Mouse (Mus musculus) mouse embryonic stem cell (cell line): ENCODE measurements around the gene Zfp207.

Experiments
- in situ Hi-C, 2 experiments: fragments of 300-500 bp; cut with MboI; formaldehyde crosslinking; loops; 1 replicate in 1 of 2; 3 replicates in 1 of 2; pipeline ENCODE4 v1.14.3; 2019 to 2020; ENCODE audit warnings: low sequenced_read_pairs in 2 of 2, low pct_unique_long_range_greater_than_20kb in 1 of 2, mixed read lengths in 1 of 2; ENCODE audit not compliant: unreplicated experiment in 1 of 2

Gene Zfp207

GRCm38 (mm10) chr11:80383019-80383625 lies at the start of gene Zfp207:
Zfp207 (plus strand) TSS chr11:80383279.
- in situ Hi-C loops: loop anchor here in 1 of 2 experiments (25.0 kb wide), 1 partner anchor 371 kb away; no protein-coding TSS in a partner anchor

GRCm38 (mm10) chr11:80335609-80336350 lies 47.3 kb upstream of the Zfp207 start:
- in situ Hi-C loops: no loop called here

- in situ Hi-C loops: no loop called here
These were observed 46.7 kb upstream of the Zfp207 start for GRCm38 (mm10) chr11:80336351-80336730.

GRCm38 (mm10) chr11:80342482-80342881 lies 40.6 kb upstream of the Zfp207 start:
- in situ Hi-C loops: loop anchor here in 1 of 2 experiments (10.0 kb wide), 1 partner anchor 48 kb away; no protein-coding TSS in a partner anchor

- in situ Hi-C loops: loop anchor here in 1 of 2 experiments (10.0 kb wide), 1 partner anchor 57 kb away; no protein-coding TSS in a partner anchor
These were observed 31.1 kb upstream of the Zfp207 start for GRCm38 (mm10) chr11:80351832-80352430.

- in situ Hi-C loops: loop anchor here in 1 of 2 experiments (10.0 kb wide), 1 partner anchor 60 kb away; no protein-coding TSS in a partner anchor
These were observed 28.2 kb upstream of the Zfp207 start for GRCm38 (mm10) chr11:80354832-80355231.

- in situ Hi-C loops: no loop called here
These were observed 14.1 kb upstream of the Zfp207 start for GRCm38 (mm10) chr11:80368949-80369348.

- in situ Hi-C loops: loop anchor here in 1 of 2 experiments (25.0 kb wide), 1 partner anchor 364 kb away; no protein-coding TSS in a partner anchor
These were observed 6.4 kb upstream of the Zfp207 start for GRCm38 (mm10) chr11:80376651-80377050.

- in situ Hi-C loops: loop anchor here in 1 of 2 experiments (25.0 kb wide), 1 partner anchor 366 kb away; no protein-coding TSS in a partner anchor
These were observed 5.2 kb upstream of the Zfp207 start, which contains the start of gene 5730455P16Rik for GRCm38 (mm10) chr11:80377712-80378451. 5730455P16Rik (minus strand) TSS chr11:80378034.

- in situ Hi-C loops: loop anchor here in 1 of 2 experiments (25.0 kb wide), 1 partner anchor 366 kb away; no protein-coding TSS in a partner anchor
These were observed 4.5 kb upstream of the Zfp207 start for GRCm38 (mm10) chr11:80378452-80379068.

- in situ Hi-C loops: loop anchor here in 1 of 2 experiments (25.0 kb wide), 1 partner anchor 367 kb away; no protein-coding TSS in a partner anchor
These were observed 3.9 kb upstream of the Zfp207 start for GRCm38 (mm10) chr11:80379184-80379583.

- in situ Hi-C loops: loop anchor here in 1 of 2 experiments (25.0 kb wide), 1 partner anchor 370 kb away; no protein-coding TSS in a partner anchor
These were observed 457 bp upstream of the Zfp207 start for GRCm38 (mm10) chr11:80382626-80383018.

GRCm38 (mm10) chr11:80383626-80384046 lies 557 bp downstream of the Zfp207 start:
- in situ Hi-C loops: loop anchor here in 1 of 2 experiments (25.0 kb wide), 1 partner anchor 371 kb away; no protein-coding TSS in a partner anchor

- in situ Hi-C loops: loop anchor here in 1 of 2 experiments (25.0 kb wide), 1 partner anchor 372 kb away; no protein-coding TSS in a partner anchor
These were observed 1.4 kb downstream of the Zfp207 start for GRCm38 (mm10) chr11:80384461-80384860.

- in situ Hi-C loops: loop anchor here in 1 of 2 experiments (25.0 kb wide), 1 partner anchor 373 kb away; no protein-coding TSS in a partner anchor
These were observed 2.0 kb downstream of the Zfp207 start for GRCm38 (mm10) chr11:80385055-80385454.

GRCm38 (mm10) chr11:80386790-80387189 lies 3.7 kb downstream of the Zfp207 start:
- in situ Hi-C loops: loop anchor here in 1 of 2 experiments (25.0 kb wide), 1 partner anchor 374 kb away; no protein-coding TSS in a partner anchor

GRCm38 (mm10) chr11:80389885-80390284 lies 6.8 kb downstream of the Zfp207 start:
- in situ Hi-C loops: loop anchor here (10.0 to 25.0 kb wide), 2 partner anchors 365 to 378 kb away; no protein-coding TSS in a partner anchor
